Mouse (Mus musculus) frontal cortex, adult (tissue): ENCODE data around the gene Kansl2.
"Not testable (repeated sequence)": the region's sequence is repeated elsewhere in the genome, so short reads cannot be mapped to it uniquely, and the experiment has no call there.

Experiments
- ATAC-seq: cut with Nextera tagmentation; 2 replicates; pipeline ENCODE4 v1.9.2; 2017; ENCODE audit warnings: mild to moderate bottlenecking, moderate library complexity, mixed read lengths; ENCODE audit not compliant: low TSS enrichment

Gene Kansl2

GRCm38 (mm10) chr15:98536828-98537510 is 2.9 kb upstream of the Kansl2 start:
- ATAC-seq, result no peak

- no peak for ATAC-seq
Observed at GRCm38 (mm10) chr15:98535921-98536320, 1.9 kb upstream of the Kansl2 start.

GRCm38 (mm10) chr15:98533035-98533531 is 981 bp downstream of the Kansl2 start:
- no peak for ATAC-seq

- no peak for ATAC-seq
Observed at GRCm38 (mm10) chr15:98532281-98532680, 1.8 kb downstream of the Kansl2 start.

- no peak for ATAC-seq
Observed at GRCm38 (mm10) chr15:98528066-98528563, 5.9 kb downstream of the Kansl2 start.

- no peak for ATAC-seq
Observed at GRCm38 (mm10) chr15:98527056-98527771, 6.8 kb downstream of the Kansl2 start.

GRCm38 (mm10) chr15:98526057-98526456 is 8.0 kb downstream of the Kansl2 start:
- ATAC-seq, result no peak

- no peak for ATAC-seq
Observed at GRCm38 (mm10) chr15:98521245-98521644, 12.8 kb downstream of the Kansl2 start.

GRCm38 (mm10) chr15:98517380-98518355 is 16.4 kb downstream of the Kansl2 start:
- ATAC-seq, result peak; percentile 59; the same call in 1 of the 2 replicates

- not testable (repeated sequence) for ATAC-seq
Observed at GRCm38 (mm10) chr15:98514845-98515244, 19.2 kb downstream of the Kansl2 start.

GRCm38 (mm10) chr15:98514146-98514545 is 19.9 kb downstream of the Kansl2 start:
- no peak for ATAC-seq

- ATAC-seq, result not testable (repeated sequence)
Observed at GRCm38 (mm10) chr15:98513676-98514075, 20.4 kb downstream of the Kansl2 start.

- peak; percentile 41; the same call in 1 of the 2 replicates for ATAC-seq
Observed at GRCm38 (mm10) chr15:98512799-98513321, 21.2 kb downstream of the Kansl2 start.

- ATAC-seq, result no peak
Observed at GRCm38 (mm10) chr15:98512232-98512631, 21.8 kb downstream of the Kansl2 start.

- ATAC-seq, result no peak
Observed at GRCm38 (mm10) chr15:98511386-98511928, 22.6 kb downstream of the Kansl2 start.

GRCm38 (mm10) chr15:98510438-98511385 is 23.4 kb downstream of the Kansl2 start:
- ATAC-seq, result 0 out of 2 replicates have a peak, but pooled peaks have one; percentile 67

GRCm38 (mm10) chr15:98509387-98509786 is 24.7 kb downstream of the Kansl2 start:
- no peak for ATAC-seq

GRCm38 (mm10) chr15:98507321-98507720 is 26.7 kb downstream of the Kansl2 start:
- no peak for ATAC-seq

GRCm38 (mm10) chr15:98506253-98506957 is 27.7 kb downstream of the Kansl2 start:
- ATAC-seq, result no peak
